Mouse (Mus musculus) 3134 (cell line): ENCODE results near the gene Sema3d.
A peak's percentile ranks its signal among the peaks of the same experiment; 100 is the strongest.

Experiments used
- DNase-seq: peaks from one replicate; pipeline ENCODE4 v3.0.0-alpha.2; 2011; ENCODE audit warnings: low spot score; ENCODE audit not compliant: insufficient read length; ENCODE audit errors: extremely low read depth

Gene Sema3d

GRCm38 (mm10) chr5:12498227-12498928, 115.2 kb downstream of the Sema3d start:
- DNase-seq = no peak

- DNase-seq = no peak
Observed at GRCm38 (mm10) chr5:12499037-12499436, 115.9 kb downstream of the Sema3d start.

DNA sequence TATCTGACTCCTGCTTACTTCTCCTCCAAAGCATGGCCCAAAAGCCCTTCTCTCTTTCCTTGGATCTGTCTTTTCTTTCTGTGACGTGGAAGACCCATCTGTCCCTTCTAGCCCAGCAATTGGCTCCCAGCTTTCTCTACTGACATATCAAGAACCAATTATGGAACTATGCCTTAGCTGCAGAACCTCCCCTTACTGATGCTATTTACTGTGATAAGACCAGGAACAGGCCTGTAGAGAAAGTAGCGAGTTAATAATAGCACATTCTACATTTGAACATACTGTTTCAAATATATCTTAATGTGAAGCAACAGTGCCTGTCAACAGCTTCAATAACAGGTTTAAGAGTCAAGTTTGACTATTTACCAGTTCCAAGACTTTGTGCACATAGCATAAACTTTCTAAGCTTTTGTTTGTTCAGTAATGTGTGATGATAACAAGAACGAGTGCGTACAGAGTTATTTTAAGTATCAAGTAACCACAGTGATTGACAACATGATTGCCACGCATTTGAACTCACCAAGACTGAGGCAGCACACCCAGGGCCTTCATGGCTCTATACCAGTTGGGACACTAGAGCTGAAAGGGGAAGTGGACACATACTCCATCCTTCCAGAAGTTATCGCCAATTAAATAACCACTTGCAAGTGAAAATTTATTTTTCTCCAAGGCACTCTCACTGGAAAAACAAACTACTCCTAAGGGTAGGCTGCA, 116.8 kb downstream of the Sema3d start:
- no peak for DNase-seq

- no peak for DNase-seq
Observed at GRCm38 (mm10) chr5:12512471-12512870, 129.3 kb downstream of the Sema3d start.

DNA sequence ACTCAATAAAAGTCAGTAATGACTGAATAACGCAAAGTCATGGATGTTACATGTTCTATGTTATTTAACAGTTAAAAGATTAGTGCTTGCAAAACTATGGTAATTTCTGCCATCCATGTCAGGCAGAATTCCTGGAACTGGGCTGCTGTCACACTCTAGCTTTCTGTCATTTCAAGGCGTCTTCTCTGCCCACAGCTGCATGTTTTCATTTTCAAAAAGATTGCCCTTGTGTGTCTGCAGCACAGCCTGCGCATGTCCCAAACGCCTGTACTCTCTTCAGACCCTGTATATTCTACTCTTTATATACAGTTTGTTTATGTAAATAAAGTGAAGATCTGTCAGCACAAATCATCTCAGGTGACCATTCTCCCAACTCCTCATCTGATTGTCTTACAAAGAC, 132.1 kb downstream of the Sema3d start:
- DNase-seq = no peak

DNA sequence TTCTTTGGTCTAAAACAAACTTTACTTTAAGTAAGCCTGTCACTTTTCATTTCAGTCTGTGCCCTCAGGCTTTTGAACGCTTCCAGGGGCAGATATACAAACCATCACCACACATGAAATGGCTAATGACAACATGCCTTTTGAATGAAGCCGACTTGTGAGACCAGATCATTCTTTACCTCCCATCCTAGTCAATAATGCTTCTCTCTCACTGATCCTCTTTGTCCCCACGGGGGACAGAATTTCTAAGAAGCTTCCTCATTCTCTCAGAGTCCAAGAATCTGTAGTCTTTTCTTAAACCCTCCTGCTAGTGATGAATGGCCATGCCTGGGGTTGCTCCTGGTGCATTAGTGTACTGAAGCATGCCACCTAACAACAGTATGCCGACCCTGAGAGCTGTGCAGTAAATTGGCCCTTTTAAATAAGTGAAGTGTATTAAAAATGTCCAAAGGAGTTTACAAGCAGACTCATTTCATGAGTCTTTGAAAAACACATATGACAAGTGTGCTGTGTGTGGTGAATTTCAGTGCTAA, 142.1 kb downstream of the Sema3d start:
- no peak for DNase-seq

DNA sequence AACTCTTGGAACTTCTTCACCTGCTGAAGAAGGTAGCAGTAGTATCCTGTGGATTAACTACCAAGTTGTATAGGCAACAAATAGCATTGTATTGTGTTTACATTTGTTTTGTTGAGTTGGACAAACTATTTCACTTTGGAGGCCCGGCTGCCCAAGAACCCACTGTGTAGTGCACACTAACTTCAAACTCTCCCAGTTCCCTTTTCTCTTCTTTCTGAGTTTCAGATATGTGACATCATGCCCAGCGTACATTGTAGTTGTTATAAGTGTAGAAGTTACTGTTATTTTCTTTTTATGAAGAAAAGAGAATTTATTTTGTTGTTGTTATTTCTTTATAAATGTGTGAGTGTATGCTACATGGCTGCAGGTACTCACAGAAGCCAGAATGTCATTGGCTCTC, 145.4 kb downstream of the Sema3d start:
- no peak for DNase-seq

DNA sequence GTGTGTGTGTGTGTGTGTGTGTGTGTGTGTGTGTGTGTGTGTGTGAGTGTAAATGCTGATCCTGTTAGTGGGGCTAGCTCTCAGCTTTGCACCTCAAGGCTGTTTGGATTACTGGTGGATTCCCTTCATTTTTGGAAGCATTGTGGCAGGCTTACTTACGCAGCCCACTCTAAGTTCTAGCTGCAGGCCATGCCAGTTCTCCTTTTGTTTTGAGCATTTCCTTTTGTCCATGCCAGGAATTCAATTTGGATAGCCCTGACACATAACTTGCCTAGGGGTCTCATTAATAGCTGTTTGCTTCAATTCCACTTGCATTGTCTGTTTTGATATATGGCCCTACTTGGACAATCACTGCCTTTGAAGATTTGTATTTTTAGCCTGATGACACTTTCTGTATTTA, 146.6 kb downstream of the Sema3d start:
- DNase-seq = no peak

GRCm38 (mm10) chr5:12541268-12541667, 158.1 kb downstream of the Sema3d start:
- no peak for DNase-seq

- DNase-seq = no peak
Observed at GRCm38 (mm10) chr5:12549046-12549669, 166.0 kb downstream of the Sema3d start.

DNA sequence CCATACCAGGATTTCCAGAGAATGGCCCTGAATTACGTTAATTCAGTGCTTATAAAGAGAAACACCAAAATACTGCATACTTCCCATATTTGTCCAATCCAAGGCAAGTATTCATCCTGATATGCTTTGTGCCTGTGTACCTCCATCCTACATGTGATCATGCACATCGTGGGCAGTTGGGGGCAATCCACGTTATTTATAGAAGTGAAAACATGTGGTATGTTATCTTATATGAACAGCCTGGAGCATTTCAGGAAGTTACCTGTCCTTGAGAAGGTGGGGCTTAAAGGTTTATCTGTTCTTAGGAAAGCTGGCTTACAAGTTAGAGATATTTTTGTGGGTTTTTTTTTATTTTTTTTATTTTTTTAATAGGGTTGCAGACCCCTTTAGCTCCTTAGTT, 172.2 kb downstream of the Sema3d start:
- no peak for DNase-seq

DNA sequence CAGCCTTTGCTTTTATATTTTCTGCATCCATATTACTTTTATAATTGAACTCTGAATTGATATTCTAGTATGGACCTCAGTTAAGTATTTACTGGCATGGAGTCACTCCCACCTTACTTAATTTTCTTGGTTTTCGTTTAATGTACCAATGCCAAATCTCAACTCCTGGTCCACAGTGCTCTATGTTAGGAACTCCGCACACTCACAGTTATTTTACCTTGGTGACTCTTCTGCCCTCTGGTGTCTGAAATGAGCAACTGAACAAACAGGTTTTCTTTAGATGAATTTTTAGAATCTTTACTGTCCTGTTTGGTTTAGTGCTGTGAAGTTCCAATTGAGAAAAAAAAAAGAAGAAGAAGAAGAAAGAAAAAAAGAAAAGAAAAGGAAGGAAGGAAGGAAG, 174.7 kb downstream of the Sema3d start:
- DNase-seq = no peak

GRCm38 (mm10) chr5:12561740-12562139, 178.6 kb downstream of the Sema3d start:
- DNase-seq = no peak

DNA sequence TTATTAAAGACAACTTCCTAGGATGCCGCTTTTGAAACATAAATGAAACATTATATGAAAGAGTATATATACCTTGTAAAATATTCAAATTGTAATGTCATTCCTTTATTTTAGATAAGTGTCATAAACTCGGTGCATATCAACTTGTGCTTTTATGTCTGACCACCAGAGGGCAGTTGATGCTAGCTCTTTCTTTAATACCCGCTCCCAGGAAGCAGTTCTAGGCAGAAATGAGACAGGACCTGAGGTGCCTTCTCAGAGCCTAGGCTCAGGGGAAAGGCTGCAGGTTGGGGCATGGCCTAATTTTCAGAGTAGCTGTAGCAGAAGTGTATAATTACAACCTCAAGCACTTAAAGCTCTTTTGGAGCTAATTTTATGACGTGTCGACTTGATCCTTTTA, 179.0 kb downstream of the Sema3d start:
- DNase-seq = peak; percentile 15

- no peak for DNase-seq
Observed at GRCm38 (mm10) chr5:12563132-12563531, 179.9 kb downstream of the Sema3d start.

- no peak for DNase-seq
Observed at GRCm38 (mm10) chr5:12564602-12565220, 181.5 kb downstream of the Sema3d start.

DNA sequence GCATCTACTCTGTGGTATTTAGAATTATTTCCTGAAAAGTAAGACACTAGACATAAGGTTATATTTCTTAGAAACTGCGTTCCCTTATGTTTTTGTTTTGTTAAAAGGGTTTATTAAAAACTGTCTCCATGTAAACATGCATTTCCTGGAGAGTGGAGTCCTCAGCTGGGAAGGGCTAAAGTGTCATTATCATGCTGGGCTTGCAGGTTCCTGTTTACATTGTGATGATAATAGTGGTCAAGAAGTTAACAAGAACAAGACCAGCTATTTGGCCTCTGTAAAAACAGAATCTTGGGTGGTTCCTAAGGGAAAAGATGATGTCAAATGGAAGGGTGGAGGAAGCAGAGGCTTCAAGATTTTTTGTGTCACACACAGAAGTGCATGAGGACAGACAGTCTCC, 183.4 kb downstream of the Sema3d start:
- no peak for DNase-seq

GRCm38 (mm10) chr5:12574551-12574950, 191.4 kb downstream of the Sema3d start:
- peak; percentile 27 for DNase-seq

DNA sequence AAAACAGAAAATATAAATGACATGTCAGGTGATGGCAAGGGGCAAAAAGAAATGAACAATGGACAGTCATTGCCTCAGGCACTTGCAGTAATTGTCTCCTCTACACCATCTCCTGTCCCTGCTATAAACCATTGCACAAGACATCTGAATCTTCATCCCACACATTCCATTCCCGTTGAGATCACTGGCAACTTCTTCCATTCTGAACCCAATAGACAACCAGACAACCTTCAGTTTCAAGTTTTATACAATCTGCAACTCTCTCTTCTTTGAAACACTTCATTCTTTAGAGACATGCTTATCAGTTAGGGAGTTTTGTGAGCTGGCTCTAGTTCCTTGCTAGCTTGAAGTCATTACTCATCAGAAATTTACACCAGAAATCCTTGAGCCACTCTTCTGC, 192.1 kb downstream of the Sema3d start:
- peak; percentile 12 for DNase-seq

DNA sequence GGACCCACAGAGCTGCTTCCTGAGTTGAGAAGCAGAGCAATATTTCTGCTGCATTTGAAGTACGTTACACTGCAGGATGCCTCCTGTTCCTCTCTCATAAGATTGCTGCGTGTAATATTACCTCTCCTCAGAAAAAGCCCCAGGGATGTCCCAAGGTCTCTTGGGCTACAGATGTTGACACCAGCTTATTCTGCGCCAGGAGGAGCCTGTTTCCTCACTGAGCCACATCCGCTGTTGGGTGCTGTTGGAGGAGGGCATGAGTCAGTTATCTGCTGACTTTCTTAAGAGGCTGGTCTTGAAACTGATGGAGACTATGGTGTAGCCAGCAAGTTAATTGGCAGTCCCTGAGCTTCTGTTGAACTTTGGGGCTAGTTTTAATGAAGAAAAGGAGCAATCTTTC, 196.6 kb downstream of the Sema3d start:
- DNase-seq = peak; percentile 56

DNA sequence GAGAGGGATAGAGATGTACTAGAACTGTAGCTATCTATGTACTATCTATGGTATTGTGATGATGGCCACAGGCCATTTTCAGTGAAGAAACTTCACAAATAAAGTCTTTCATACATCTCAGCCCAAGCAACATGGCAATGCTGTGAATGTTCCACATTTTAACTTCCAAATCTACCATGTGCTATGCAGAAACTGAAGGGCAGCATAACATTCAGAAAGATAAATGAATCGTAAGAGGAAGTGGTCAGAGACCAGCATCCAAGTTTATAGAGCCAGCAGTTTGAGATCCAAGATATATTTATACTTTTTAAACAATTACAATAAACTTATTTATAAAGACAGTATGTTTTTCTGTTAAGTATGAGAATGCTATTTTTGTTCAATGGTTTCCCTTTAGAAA, 199.4 kb downstream of the Sema3d start:
- DNase-seq = no peak
